Mouse (Mus musculus) spleen, adult 2 months (tissue): ENCODE measurements at regions not wholly inside any gene's neighbourhood (a gene's known extent, or its start where the extent isn't known, plus 50 kb on each side); places are given as distances from the start of the nearest gene placed in this dataset.

ENCODE experiments used
- CTCF ChIP-seq: fragments of 200-500 bp; IDR thresholded peaks from 2 replicates; pipeline ENCODE4 v1.5.1; 2011; ENCODE audit warnings: mild to moderate bottlenecking, inconsistent platforms; ENCODE audit not compliant: insufficient read depth, insufficient read length, insufficient replicate concordance; ENCODE audit errors: extremely low read depth
- POLR2A ChIP-seq: fragments of 200-500 bp; IDR thresholded peaks from 2 replicates; pipeline ENCODE4 v1.6.1; 2011; ENCODE audit warnings: low read depth, low read length, inconsistent platforms

DNA sequence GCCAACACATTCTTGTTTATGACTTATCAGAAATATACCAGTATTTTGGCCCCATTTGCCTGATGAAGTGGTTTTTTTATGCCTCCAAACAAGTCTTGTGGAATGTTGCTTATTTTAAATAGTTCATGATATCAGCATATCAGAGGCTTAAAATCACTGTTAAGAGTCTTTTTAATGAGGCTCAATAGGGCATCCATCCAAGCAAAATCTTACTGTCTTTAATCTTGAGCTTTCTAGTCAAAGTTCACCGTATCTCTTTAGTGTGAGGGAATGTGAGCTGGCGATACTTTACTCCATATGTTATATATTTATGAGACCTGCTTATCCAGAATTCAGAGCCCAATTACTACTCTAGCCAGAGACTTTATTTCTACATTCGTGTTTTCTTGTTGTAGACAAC is 263.0 kb upstream of the BC052040 start:
- TF ChIP-seq POLR2A = no peak
- no peak for TF ChIP-seq CTCF
